Mouse (Mus musculus) limb, embryonic 11.5 days (tissue): ENCODE data around the gene Zfp637. TPM values are rescaled to one million over a fixed set of nuclear protein-coding genes. Genes with fewer than 3 reads are reported as not detected.

Experiments used
- polyA plus RNA-seq: library from polyadenylated mRNA; unstranded; fragments of >200 nt; fragmentation: Nextera tagmentation; extraction: Ambion mirVana; gene quantifications from 2 replicates; pipeline ENCODE4 v1.2.1, GENCODE M21; 2014

The Zfp637 gene
- polyA plus RNA-seq, 1 experiment from 2014 or later: 163 TPM

Other genes starting within 250 kb of the Zfp637 start
- gene Zfp239, start 20.9 kb downstream of the Zfp637 start, polyA plus RNA-seq: 13.2 and 16.2 TPM in 2 replicates
- gene Hnrnpf, start 59.1 kb downstream of the Zfp637 start, polyA plus RNA-seq: 852 and 860 TPM in 2 replicates
- 2.0 and 3.9 TPM in 2 replicates for gene Fxyd4, start 96.5 kb downstream of the Zfp637 start, polyA plus RNA-seq
- gene Rasgef1a, start 170.3 kb downstream of the Zfp637 start, polyA plus RNA-seq: not detected in 2 replicates